In the genomic region with DNA sequence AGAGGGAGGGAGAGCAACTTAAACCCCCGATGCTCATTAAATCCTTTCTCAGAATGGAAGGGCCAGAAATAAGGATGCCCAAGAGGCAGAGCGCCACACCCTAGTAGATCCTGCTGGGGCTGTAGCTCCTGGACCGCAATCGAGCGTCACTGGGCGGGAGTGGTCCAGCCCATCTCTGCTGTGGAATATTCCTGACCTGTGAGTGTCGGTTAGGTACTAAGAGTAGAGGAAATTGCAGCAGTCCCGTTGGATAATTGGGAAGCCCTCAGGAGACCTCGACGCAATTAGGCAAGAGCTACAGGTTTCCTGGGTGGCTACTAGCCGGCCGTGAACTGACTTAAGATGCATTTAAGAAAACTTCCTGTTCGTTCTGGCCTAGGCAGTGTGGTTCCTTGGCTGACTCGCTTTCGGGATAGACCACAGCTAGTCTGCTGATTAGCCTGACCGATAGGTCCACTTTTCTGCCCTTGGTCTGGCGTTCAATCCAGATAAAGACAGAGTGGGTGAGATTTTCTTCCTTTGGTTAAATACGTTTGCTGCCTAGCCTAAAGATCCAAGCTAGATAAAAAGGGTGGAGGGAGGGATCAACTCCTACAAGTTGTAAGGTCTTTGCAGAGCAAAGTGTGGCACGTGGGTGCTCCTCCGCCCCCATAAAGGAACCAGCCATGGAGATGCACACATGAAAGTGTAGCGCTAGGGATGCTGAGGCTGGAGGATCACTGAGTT, we compare ENCODE assay signal across 8 mouse cellular contexts. TPM values are rescaled to one million over a fixed set of nuclear protein-coding genes. Genes with fewer than 3 reads are reported as not detected.
DNase-seq lines count a peak whose midpoint lies in the region; ATAC-seq and TF ChIP-seq lines count a peak whose summit lies in the region.

No protein-coding gene starts in this region.

- H3K36me3 ChIP-seq in heart, embryonic 10.5 days = peaks cover 42% of the 10 kb centered on the region
- H3K36me3 ChIP-seq in heart, embryonic 16.5 days (ENCODE audit: control insufficient read depth, insufficient read depth) = peaks cover 34% of the 10 kb centered on the region
- peaks cover 34% of the 10 kb centered on the region for H3K36me3 ChIP-seq in limb, embryonic 12.5 days
- peaks cover 17% of the 10 kb centered on the region for H3K36me3 ChIP-seq in midbrain, postnatal 0 days (ENCODE audit: insufficient read depth, low read length)

- H3K27ac ChIP-seq in heart, embryonic 10.5 days = peak overlapping the region; percentile 99
- peak overlapping the region; percentile 90 for H3K27ac ChIP-seq in heart, embryonic 16.5 days (ENCODE audit: low read length)
- peak overlapping the region; percentile 99 for H3K27ac ChIP-seq in limb, embryonic 12.5 days
- peak overlapping the region; percentile 91 for H3K27ac ChIP-seq in midbrain, postnatal 0 days (ENCODE audit: low read depth, low read length)

- peak overlapping the region; percentile 80 for H3K4me3 ChIP-seq in heart, embryonic 10.5 days
- H3K4me3 ChIP-seq in heart, embryonic 16.5 days (ENCODE audit: low read length) = peak overlapping the region; percentile 82
- H3K4me3 ChIP-seq in limb, embryonic 12.5 days (replicated peaks) = peak overlapping the region; percentile 72
- peak overlapping the region; percentile 70 for H3K4me3 ChIP-seq in midbrain, postnatal 0 days (ENCODE audit: low read depth, low read length)

- no peaks in the 10 kb centered on the region for H3K9me3 ChIP-seq in heart, embryonic 10.5 days
- no peaks in the 10 kb centered on the region for H3K9me3 ChIP-seq in heart, embryonic 16.5 days (replicated peaks; ENCODE audit: control insufficient read depth, low read length)
- no peaks in the 10 kb centered on the region for H3K9me3 ChIP-seq in limb, embryonic 12.5 days
- no peaks in the 10 kb centered on the region for H3K9me3 ChIP-seq in midbrain, postnatal 0 days (ENCODE audit: low read length)

- WGBS in heart, embryonic 10.5 days = under 1% methylated on average over 21 of the region's 21 CpGs
- WGBS in heart, embryonic 16.5 days = under 1% methylated on average over 21 of the region's 21 CpGs
- WGBS in limb, embryonic 12.5 days = under 1% methylated on average over 21 of the region's 21 CpGs
- WGBS in midbrain, postnatal 0 days = under 1% methylated on average over 21 of the region's 21 CpGs

- no peak for ATAC-seq in heart, embryonic 16.5 days (replicated peaks; ENCODE audit: extremely low read depth, insufficient read depth, low FRiP score)
- no peak for ATAC-seq in limb, embryonic 12.5 days (ENCODE audit: insufficient number of reproducible peaks, insufficient read depth, low FRiP score, low TSS enrichment, low read depth)
- no peak for ATAC-seq in midbrain, postnatal 0 days (ENCODE audit: low FRiP score)

- peak overlapping the region; percentile 76 for H3K4me2 ChIP-seq in heart, embryonic 16.5 days (ENCODE audit: low read depth, low read length)
- peak overlapping the region; percentile 84 for H3K4me2 ChIP-seq in limb, embryonic 12.5 days
- H3K4me2 ChIP-seq in midbrain, postnatal 0 days (ENCODE audit: low read depth, low read length, poor library complexity, severe bottlenecking) = peak overlapping the region; percentile 75

- no peak for TF ChIP-seq POLR2A in brain, embryonic 14.5 days (IDR thresholded peaks at IDR 0.05; ENCODE audit: borderline replicate concordance, extremely low read depth, insufficient read depth, insufficient read length, poor library complexity, severe bottlenecking)

- no peak for TF ChIP-seq CTCF in brain, embryonic 14.5 days (IDR thresholded peaks at IDR 0.05; ENCODE audit: borderline replicate concordance, extremely low read depth, insufficient read depth, insufficient read length)
- TF ChIP-seq CTCF in midbrain, postnatal 0 days (IDR thresholded peaks at IDR 0.05) = no peak

- peak overlapping the region; percentile 87 for H3K9ac ChIP-seq in heart, embryonic 16.5 days (ENCODE audit: low read length)
- peak overlapping the region; percentile 85 for H3K9ac ChIP-seq in limb, embryonic 12.5 days (replicated peaks)
- H3K9ac ChIP-seq in midbrain, postnatal 0 days (replicated peaks; ENCODE audit: low read length, poor library complexity, severe bottlenecking) = peak overlapping the region; percentile 69

- H3K4me1 ChIP-seq in heart, embryonic 10.5 days = peaks cover 57% of the 10 kb centered on the region
- H3K4me1 ChIP-seq in heart, embryonic 16.5 days (ENCODE audit: control insufficient read depth, insufficient read depth, low read length) = peaks cover 55% of the 10 kb centered on the region
- H3K4me1 ChIP-seq in limb, embryonic 12.5 days (replicated peaks) = peaks cover 48% of the 10 kb centered on the region
- peaks cover 11% of the 10 kb centered on the region for H3K4me1 ChIP-seq in midbrain, postnatal 0 days (ENCODE audit: insufficient read depth, low read length)

- H3K27me3 ChIP-seq in heart, embryonic 10.5 days (ENCODE audit: insufficient read depth, poor library complexity, severe bottlenecking) = no peaks in the 10 kb centered on the region
- H3K27me3 ChIP-seq in heart, embryonic 16.5 days (ENCODE audit: control insufficient read depth, insufficient read depth, low read length) = no peaks in the 10 kb centered on the region
- H3K27me3 ChIP-seq in limb, embryonic 12.5 days = no peaks in the 10 kb centered on the region
- no peaks in the 10 kb centered on the region for H3K27me3 ChIP-seq in midbrain, postnatal 0 days (ENCODE audit: insufficient read depth, low read length)

- DNase-seq in heart, embryonic 10.5 days (ENCODE audit: low spot score) = no peak
- DNase-seq in heart, adult 8-10 months (ENCODE audit: low spot score) = no peak
- DNase-seq in brain, embryonic 14.5 days (ENCODE audit: low read depth) = peak; percentile 49
- DNase-seq in midbrain, postnatal 0 days (ENCODE audit: low spot score) = no peak
- DNase-seq in layer of hippocampus, adult 18-20 months (ENCODE audit: low spot score in 2 of 2) = no peak
- no peak for DNase-seq in layer of hippocampus, adult 9-10 months (ENCODE audit: low spot score)

RNA-seq across cellular contexts. Expression of gene Eno1, which starts 1.3 kb away (rescaled TPM):
- 3,222 and 3,587 TPM in 2 replicates for polyA plus RNA-seq in heart, embryonic 10.5 days (2016; fragmentation: Nextera tagmentation; extraction: Ambion mirVana)
- 100 to 1,000 TPM; 110 to 133 (median 121) TPM for total RNA-seq in heart, adult 8-10 months (2022)
- polyA plus RNA-seq in brain, embryonic 14.5 days (2012; rRNA removed) = 485 and 505 TPM in 2 replicates
- polyA plus RNA-seq in heart, embryonic 16.5 days (2015; fragmentation: Nextera tagmentation; extraction: Ambion mirVana) = 1,672 and 1,922 TPM in 2 replicates
- polyA plus RNA-seq in limb, embryonic 12.5 days (2016; fragmentation: Nextera tagmentation; extraction: Ambion mirVana) = 1,793 and 1,872 TPM in 2 replicates
- 438 and 440 TPM in 2 replicates for total RNA-seq in midbrain, postnatal 0 days (2014; rRNA removed)
- polyA plus RNA-seq in midbrain, postnatal 0 days (2015; fragmentation: Nextera tagmentation; extraction: Ambion mirVana) = 1,069 and 1,129 TPM in 2 replicates
- total RNA-seq in layer of hippocampus, adult 18-20 months (2021) = 100 to 1,000 TPM; 421 to 451 TPM

RNA-seq across cellular contexts. Expression of gene Car6, which starts 36.7 kb away (rescaled TPM):
- polyA plus RNA-seq in heart, embryonic 10.5 days (2016; fragmentation: Nextera tagmentation; extraction: Ambion mirVana) = not detected in 2 replicates
- total RNA-seq in heart, adult 8-10 months (2022) = under 1 TPM in 1 of 4 experiments, not detected in 3; 0.29 TPM
- polyA plus RNA-seq in brain, embryonic 14.5 days (2012; rRNA removed) = not detected in 2 replicates
- not detected in 2 replicates for polyA plus RNA-seq in heart, embryonic 16.5 days (2015; fragmentation: Nextera tagmentation; extraction: Ambion mirVana)
- polyA plus RNA-seq in limb, embryonic 12.5 days (2016; fragmentation: Nextera tagmentation; extraction: Ambion mirVana) = 0.22 and 0.33 TPM in 2 replicates
- not detected in 2 replicates for total RNA-seq in midbrain, postnatal 0 days (2014; rRNA removed)
- polyA plus RNA-seq in midbrain, postnatal 0 days (2015; fragmentation: Nextera tagmentation; extraction: Ambion mirVana) = not detected in 2 replicates
- not detected for total RNA-seq in layer of hippocampus, adult 18-20 months (2021)

RNA-seq across cellular contexts. Expression of gene Rere, which starts 43.6 kb away (rescaled TPM):
- polyA plus RNA-seq in heart, embryonic 10.5 days (2016; fragmentation: Nextera tagmentation; extraction: Ambion mirVana) = 27.6 and 31.6 TPM in 2 replicates
- 10 to 100 TPM; 34.8 to 57.6 (median 51.3) TPM for total RNA-seq in heart, adult 8-10 months (2022)
- 37.3 and 82.1 TPM in 2 replicates for polyA plus RNA-seq in brain, embryonic 14.5 days (2012; rRNA removed)
- polyA plus RNA-seq in heart, embryonic 16.5 days (2015; fragmentation: Nextera tagmentation; extraction: Ambion mirVana) = 18.0 and 18.5 TPM in 2 replicates
- 31.4 and 35.4 TPM in 2 replicates for polyA plus RNA-seq in limb, embryonic 12.5 days (2016; fragmentation: Nextera tagmentation; extraction: Ambion mirVana)
- total RNA-seq in midbrain, postnatal 0 days (2014; rRNA removed) = 36.8 and 44.3 TPM in 2 replicates
- polyA plus RNA-seq in midbrain, postnatal 0 days (2015; fragmentation: Nextera tagmentation; extraction: Ambion mirVana) = 17.9 and 22.7 TPM in 2 replicates
- 100 to 1,000 TPM; 128 to 139 TPM for total RNA-seq in layer of hippocampus, adult 18-20 months (2021)
